Mouse (Mus musculus) hindbrain, postnatal 0 days (tissue): Measurements from ENCODE around the gene Relt. TPM values are rescaled to one million over a fixed set of nuclear protein-coding genes. Genes with fewer than 3 reads are reported as not detected.

Source experiments
- ATAC-seq: fragments of 200-750 bp; cut with Nextera tagmentation; 2 replicates; pipeline ENCODE4 v1.8.0; 2017; ENCODE audit warnings: mild to moderate bottlenecking, moderate TSS enrichment, moderate library complexity
- DNase-seq: peaks from one replicate; pipeline ENCODE4 v3.0.0-alpha.2; 2015; ENCODE audit warnings: low spot score
- H3K27ac ChIP-seq: fragments of 300-500 bp; sonication (generic); 2 replicates; pipeline ENCODE4 v1.5.1; 2014; ENCODE audit warnings: mild to moderate bottlenecking
- H3K27me3 ChIP-seq: fragments of 300-500 bp; sonication (generic); 2 replicates; pipeline ENCODE4 v1.6.1; 2014; ENCODE audit warnings: low read length, mixed read lengths; ENCODE audit not compliant: insufficient read depth
- H3K36me3 ChIP-seq: fragments of 300-500 bp; sonication (generic); 2 replicates; pipeline ENCODE4 v1.6.1; 2014; ENCODE audit warnings: low read length, mixed read lengths; ENCODE audit not compliant: insufficient read depth
- H3K4me1 ChIP-seq: fragments of 300-500 bp; sonication (generic); 2 replicates; pipeline ENCODE4 v1.6.1; 2014; ENCODE audit warnings: antibody characterized with exemption, low read length, mixed read lengths; ENCODE audit not compliant: insufficient read depth
- H3K4me2 ChIP-seq: fragments of 300-500 bp; sonication (generic); 2 replicates; pipeline ENCODE4 v1.6.1; 2014; ENCODE audit warnings: low read depth, mild to moderate bottlenecking, low read length, moderate library complexity, mixed read lengths
- H3K4me3 ChIP-seq: fragments of 300-500 bp; sonication (generic); 2 replicates; pipeline ENCODE4 v1.5.1; 2014; ENCODE audit warnings: low read length
- H3K9ac ChIP-seq: fragments of 300-500 bp; sonication (generic); replicated peaks from 2 replicates; pipeline ENCODE4 v1.6.1; 2014; ENCODE audit warnings: mild to moderate bottlenecking, low read length, moderate library complexity, mixed read lengths
- H3K9me3 ChIP-seq: fragments of 300-500 bp; sonication (generic); 2 replicates; pipeline ENCODE4 v1.6.1; 2016; ENCODE audit warnings: low read length, mixed read lengths
- CTCF ChIP-seq: IDR thresholded peaks from 2 replicates; pipeline ENCODE4 v1.5.1; 2016; ENCODE audit warnings: antibody characterized with exemption, control low read depth, low read depth
- WGBS: fragments of 180-500 bp; shearing (Covaris S2); extraction: QIAGEN DNeasy Blood & Tissue Kit; methylation state at CpG from one replicate; pipeline ENCODE4 v1.1.7; 2014; 5-methylcytosine and 5-hydroxymethylcytosine counted together
- polyA plus RNA-seq: library from polyadenylated mRNA; unstranded; fragments of >200 nt; fragmentation: Nextera tagmentation; extraction: Ambion mirVana; gene quantifications from 2 replicates; pipeline ENCODE4 v1.2.1, GENCODE M21; 2015
- total RNA-seq: library from RNA; depleted of rRNA; stranded (reverse); fragments of >200 nt; gene quantifications from 2 replicates; pipeline ENCODE4 v1.2.3, GENCODE M21; 2014

Relt gene
- total and polyA plus RNA-seq, 2 experiments from 2014 or later = 6.2 to 12.2 TPM

GRCm38 (mm10) chr7:100855795-100856573 lies 7.3 kb downstream of the Relt start:
- no peaks in the 10 kb centered on the region for H3K9me3 ChIP-seq
- H3K4me1 ChIP-seq = peaks cover 11% of the 10 kb centered on the region; the same call in 1 of the 2 replicates
- DNase-seq (no peak), ATAC-seq (no peak)
- no peak overlapping the region for H3K9ac ChIP-seq
- no peak overlapping the region for H3K4me3 ChIP-seq
- no peaks in the 10 kb centered on the region for H3K36me3 ChIP-seq
- WGBS = 76% methylated on average over 5 of the region's 5 CpGs
- no peak overlapping the region for H3K4me2 ChIP-seq
- H3K27me3 ChIP-seq = no peaks in the 10 kb centered on the region
- TF ChIP-seq CTCF = no peak
- H3K27ac ChIP-seq = no peak overlapping the region

- Histone ChIP-seq H3K4me1 (peaks cover 11% of the 10 kb centered on the region; the same call in 1 of the 2 replicates), H3K9ac (no peak overlapping the region), H3K4me2 (no peak overlapping the region), H3K36me3 (no peaks in the 10 kb centered on the region), H3K27ac (no peak overlapping the region), H3K27me3 (no peaks in the 10 kb centered on the region), H3K9me3 (no peaks in the 10 kb centered on the region), H3K4me3 (no peak overlapping the region)
- WGBS = 43% methylated on average over 4 of the region's 4 CpGs
- DNase-seq (no peak), ATAC-seq (no peak)
- TF ChIP-seq CTCF = no peak
Measured at GRCm38 (mm10) chr7:100855300-100855699, 7.9 kb downstream of the Relt start.

GRCm38 (mm10) chr7:100854861-100855260 lies 8.4 kb downstream of the Relt start:
- Histone ChIP-seq H3K9me3 (no peaks in the 10 kb centered on the region), H3K36me3 (no peaks in the 10 kb centered on the region), H3K27me3 (no peaks in the 10 kb centered on the region), H3K9ac (no peak overlapping the region), H3K4me3 (no peak overlapping the region), H3K4me1 (peaks cover 11% of the 10 kb centered on the region; the same call in 1 of the 2 replicates), H3K27ac (no peak overlapping the region), H3K4me2 (no peak overlapping the region)
- ATAC-seq (no peak), DNase-seq (no peak)
- WGBS = 54% methylated on average over 5 of the region's 5 CpGs
- TF ChIP-seq CTCF = no peak

- Histone ChIP-seq H3K9ac (no peak overlapping the region), H3K9me3 (no peaks in the 10 kb centered on the region), H3K27me3 (no peaks in the 10 kb centered on the region), H3K4me3 (no peak overlapping the region), H3K27ac (no peak overlapping the region), H3K4me1 (peaks cover 11% of the 10 kb centered on the region; the same call in 1 of the 2 replicates), H3K4me2 (no peak overlapping the region), H3K36me3 (no peaks in the 10 kb centered on the region)
- 65% methylated on average over 6 of the region's 6 CpGs for WGBS
- no peak for TF ChIP-seq CTCF
- ATAC-seq (no peak), DNase-seq (no peak)
Measured at GRCm38 (mm10) chr7:100854137-100854814, 9.0 kb downstream of the Relt start.

GRCm38 (mm10) chr7:100853396-100853795 lies 9.8 kb downstream of the Relt start:
- no peak for ATAC-seq
- no peak overlapping the region for H3K9ac ChIP-seq
- 84% methylated on average over 3 of the region's 3 CpGs for WGBS
- H3K4me2 ChIP-seq = no peak overlapping the region
- H3K36me3 ChIP-seq = no peaks in the 10 kb centered on the region
- no peaks in the 10 kb centered on the region for H3K27me3 ChIP-seq
- H3K27ac ChIP-seq = no peak overlapping the region
- no peaks in the 10 kb centered on the region for H3K9me3 ChIP-seq
- no peak for TF ChIP-seq CTCF
- H3K4me1 ChIP-seq = peaks cover 11% of the 10 kb centered on the region; the same call in 1 of the 2 replicates
- no peak for DNase-seq
- no peak overlapping the region for H3K4me3 ChIP-seq

GRCm38 (mm10) chr7:100851481-100852356 lies 11.5 kb downstream of the Relt start:
- H3K36me3 ChIP-seq = no peaks in the 10 kb centered on the region
- 58% methylated on average over 9 of the region's 9 CpGs for WGBS
- H3K4me1 ChIP-seq = peaks cover 11% of the 10 kb centered on the region; the same call in 1 of the 2 replicates
- no peak overlapping the region for H3K4me3 ChIP-seq
- no peak for TF ChIP-seq CTCF
- no peak overlapping the region for H3K4me2 ChIP-seq
- H3K9me3 ChIP-seq = no peaks in the 10 kb centered on the region
- no peak overlapping the region; the same call in 1 of the 2 replicates for H3K27ac ChIP-seq
- H3K9ac ChIP-seq = no peak overlapping the region
- ATAC-seq (no peak), DNase-seq (no peak)
- H3K27me3 ChIP-seq = no peaks in the 10 kb centered on the region
